Mouse (Mus musculus) activated CD4-positive, CD25-positive, alpha-beta regulatory T cell, adult 4 months (primary cell): ENCODE measurements around the gene Parp3. TPM values are rescaled to one million over a fixed set of nuclear protein-coding genes. Genes with fewer than 3 reads are reported as not detected.

Experiments used
- ATAC-seq: one replicate; pipeline ENCODE4 v1.8.0; 2017
- polyA plus RNA-seq, 2 experiments: library from polyadenylated mRNA; unstranded; fragments of 100-300 nt; shearing (Covaris generic); gene quantifications; one replicate each; pipeline ENCODE4 v1.2.1; 2017

The Parp3 gene
- polyA plus RNA-seq, 2 experiments from 2014 or later, result 36.0 to 48.1 TPM

GRCm38 (mm10) chr9:106474456-106474855, 2.3 kb downstream of the Parp3 start:
- no peak for ATAC-seq

GRCm38 (mm10) chr9:106473753-106474105, 3.0 kb downstream of the Parp3 start:
- ATAC-seq, result no peak

GRCm38 (mm10) chr9:106473081-106473752, 3.5 kb downstream of the Parp3 start:
- ATAC-seq, result no peak

- ATAC-seq, result no peak
These were observed 4.4 kb downstream of the Parp3 start for GRCm38 (mm10) chr9:106472321-106472720.

- no peak for ATAC-seq
These were observed 4.9 kb downstream of the Parp3 start for GRCm38 (mm10) chr9:106471892-106472291.

GRCm38 (mm10) chr9:106470991-106471750, 5.6 kb downstream of the Parp3 start:
- no peak for ATAC-seq

GRCm38 (mm10) chr9:106469776-106470175, 7.0 kb downstream of the Parp3 start:
- no peak for ATAC-seq

GRCm38 (mm10) chr9:106469317-106469716, 7.4 kb downstream of the Parp3 start:
- peak; percentile 62 for ATAC-seq

- ATAC-seq, result no peak
These were observed 9.0 kb downstream of the Parp3 start for GRCm38 (mm10) chr9:106467746-106468145.

- no peak for ATAC-seq
These were observed 10.0 kb downstream of the Parp3 start for GRCm38 (mm10) chr9:106466721-106467120.

GRCm38 (mm10) chr9:106465571-106466200, 11.1 kb downstream of the Parp3 start, which contains the start of gene Gpr62:
Gene Gpr62, minus strand, starts transcription at chr9:106465938.
- ATAC-seq, result no peak

GRCm38 (mm10) chr9:106464751-106465541, 11.8 kb downstream of the Parp3 start:
- peak; percentile 41 for ATAC-seq

GRCm38 (mm10) chr9:106463122-106464063, 13.4 kb downstream of the Parp3 start:
- ATAC-seq, result no peak

GRCm38 (mm10) chr9:106462430-106462800, 14.3 kb downstream of the Parp3 start:
- no peak for ATAC-seq

- ATAC-seq, result no peak
These were observed 14.9 kb downstream of the Parp3 start for GRCm38 (mm10) chr9:106461641-106462429.

- no peak for ATAC-seq
These were observed 15.7 kb downstream of the Parp3 start for GRCm38 (mm10) chr9:106461026-106461415.

GRCm38 (mm10) chr9:106460401-106461025, 16.2 kb downstream of the Parp3 start:
- no peak for ATAC-seq

GRCm38 (mm10) chr9:106459946-106460345, 16.8 kb downstream of the Parp3 start:
- ATAC-seq, result no peak

GRCm38 (mm10) chr9:106457920-106458319, 18.8 kb downstream of the Parp3 start:
- no peak for ATAC-seq

GRCm38 (mm10) chr9:106457163-106457559, 19.6 kb downstream of the Parp3 start:
- no peak for ATAC-seq
